ENCODE assay signal across 31 mouse cellular contexts in the genomic region with DNA sequence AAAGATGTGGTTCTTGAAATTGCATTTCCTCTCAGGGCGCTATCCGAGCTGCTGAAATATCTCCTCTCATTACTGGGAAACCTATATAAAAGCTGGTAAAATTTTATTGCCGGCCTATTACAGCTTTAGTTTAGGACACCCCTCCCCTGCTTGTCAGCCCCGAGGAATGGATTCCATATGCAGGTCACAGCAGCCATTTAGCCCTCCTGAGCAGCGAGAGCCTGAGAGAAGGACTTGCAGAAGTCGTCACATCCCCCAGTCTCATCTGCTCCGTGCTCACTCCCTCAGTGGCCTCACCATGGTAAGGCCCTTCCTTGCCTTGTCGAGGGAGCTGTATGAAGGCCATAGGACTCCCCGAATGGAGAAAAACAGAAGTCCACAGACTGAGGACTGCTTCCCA.
DNase-seq lines count a peak whose midpoint lies in the region; ATAC-seq lines count a peak whose summit lies in the region.
"Had no signal": no experiment of that assay in that cellular context is flagged by ENCODE, and none has a peak within 500 bp of the region (broad histone marks: within the 10 kb centered on the region; RNA-seq: fewer than 3 reads in every experiment).

No protein-coding gene starts in this region.

- H3K27me3 ChIP-seq in limb, embryonic 12.5 days = peaks cover 17% of the 10 kb centered on the region
- H3K27me3 ChIP-seq in neural tube, embryonic 13.5 days = no peaks in the 10 kb centered on the region
- no peaks in the 10 kb centered on the region for H3K27me3 ChIP-seq in forebrain, embryonic 10.5 days (ENCODE audit: poor library complexity, severe bottlenecking)
- H3K27me3 ChIP-seq: embryonic facial prominence, embryonic 13.5 days; forebrain, embryonic 13.5 days had no signal

- peak overlapping the region; percentile 64; the same call in 1 of the 2 replicates for H3K27ac ChIP-seq in limb, embryonic 12.5 days
- H3K27ac ChIP-seq in neural tube, embryonic 13.5 days (replicated peaks) = peak overlapping the region; percentile 33; the same call in 1 of the 2 replicates
- no peak overlapping the region for H3K27ac ChIP-seq in forebrain, embryonic 10.5 days
- H3K27ac ChIP-seq: embryonic facial prominence, embryonic 10.5 days; embryonic facial prominence, embryonic 13.5 days; forebrain, embryonic 13.5 days; gastrocnemius, adult 2 months; heart, adult 2 months; heart, embryonic 10.5 days; heart, embryonic 13.5 days; hindbrain, embryonic 14.5 days; hindbrain, postnatal 0 days had no signal

- no peak for ATAC-seq in limb, embryonic 12.5 days (ENCODE audit: insufficient number of reproducible peaks, insufficient read depth, low FRiP score, low TSS enrichment, low read depth)
- ATAC-seq in neural tube, embryonic 13.5 days (ENCODE audit: low read depth) = peak; percentile 61; the same call in 1 of the 2 replicates
- ATAC-seq: forebrain, embryonic 13.5 days; forebrain, embryonic 16.5 days; hindbrain, postnatal 0 days; Patski had no signal

- no peaks in the 10 kb centered on the region for H3K36me3 ChIP-seq in limb, embryonic 12.5 days
- no peaks in the 10 kb centered on the region for H3K36me3 ChIP-seq in neural tube, embryonic 13.5 days
- no peaks in the 10 kb centered on the region for H3K36me3 ChIP-seq in forebrain, embryonic 10.5 days (replicated peaks)
- H3K36me3 ChIP-seq: embryonic facial prominence, embryonic 10.5 days; embryonic facial prominence, embryonic 13.5 days; G1E; heart, embryonic 10.5 days; heart, embryonic 13.5 days had no signal

- no peak overlapping the region for H3K9ac ChIP-seq in limb, embryonic 12.5 days (replicated peaks)
- no peak overlapping the region for H3K9ac ChIP-seq in neural tube, embryonic 13.5 days
- H3K9ac ChIP-seq: embryonic facial prominence, embryonic 13.5 days; forebrain, embryonic 13.5 days; heart, embryonic 13.5 days; hindbrain, embryonic 14.5 days had no signal

- no peak overlapping the region for H3K4me3 ChIP-seq in limb, embryonic 12.5 days (replicated peaks)
- H3K4me3 ChIP-seq in neural tube, embryonic 13.5 days = no peak overlapping the region
- no peak overlapping the region for H3K4me3 ChIP-seq in forebrain, embryonic 10.5 days
- H3K4me3 ChIP-seq: embryonic facial prominence, embryonic 10.5 days; embryonic facial prominence, embryonic 13.5 days; erythroblast, embryonic 14.5 days; forebrain, embryonic 13.5 days; gastrocnemius, adult 2 months; heart, adult 2 months; heart, embryonic 10.5 days; heart, embryonic 13.5 days had no signal

- no peaks in the 10 kb centered on the region for H3K9me3 ChIP-seq in limb, embryonic 12.5 days
- H3K9me3 ChIP-seq in neural tube, embryonic 13.5 days = no peaks in the 10 kb centered on the region
- H3K9me3 ChIP-seq in forebrain, embryonic 10.5 days = no peaks in the 10 kb centered on the region
- H3K9me3 ChIP-seq: embryonic facial prominence, embryonic 10.5 days; embryonic facial prominence, embryonic 13.5 days; forebrain, embryonic 13.5 days; heart, embryonic 10.5 days; heart, embryonic 13.5 days had no signal

- peak overlapping the region; percentile 42 for H3K4me2 ChIP-seq in limb, embryonic 12.5 days
- H3K4me2 ChIP-seq in neural tube, embryonic 13.5 days = no peak overlapping the region
- H3K4me2 ChIP-seq: embryonic facial prominence, embryonic 13.5 days; forebrain, embryonic 13.5 days; heart, embryonic 13.5 days; hindbrain, embryonic 14.5 days had no signal

- peaks cover 37% of the 10 kb centered on the region for H3K4me1 ChIP-seq in limb, embryonic 12.5 days (replicated peaks)
- peaks cover 26% of the 10 kb centered on the region for H3K4me1 ChIP-seq in neural tube, embryonic 13.5 days (replicated peaks)
- peaks cover 17% of the 10 kb centered on the region; the same call in 1 of the 2 replicates for H3K4me1 ChIP-seq in forebrain, embryonic 10.5 days
- H3K4me1 ChIP-seq: embryonic facial prominence, embryonic 13.5 days; forebrain, embryonic 13.5 days; heart, embryonic 10.5 days; heart, embryonic 13.5 days had no signal

- WGBS in limb, embryonic 12.5 days = 11% methylated on average over 9 of the region's 9 CpGs
- 25% methylated on average over 9 of the region's 9 CpGs for WGBS in neural tube, embryonic 13.5 days
- 83% methylated on average over 9 of the region's 9 CpGs for WGBS in forebrain, embryonic 10.5 days

- peak; percentile 25 for DNase-seq in embryo, embryonic 11 days
- DNase-seq in embryo, embryonic 9.5 days (ENCODE audit: extremely low spot score) = no peak
- peak; percentile 61 for DNase-seq in hindlimb bud, embryonic 11.5 days (ENCODE audit: extremely low spot score, low read depth, low spot score)
- no peak for DNase-seq in forebrain, embryonic 10.5 days (ENCODE audit: extremely low spot score, low spot score)
- no peak for DNase-seq in ovary, postnatal 14 days (ENCODE audit: low spot score)
- DNase-seq in gastrocnemius, postnatal 25 days = no peak
- DNase-seq: adrenal gland, adult 2 months; adrenal gland, postnatal 14 days; B cell, adult 2 months; cerebellum, adult 11 months; cerebellum, adult 2 months; cerebellum, adult 9-11 months; cerebellum, postnatal 25 days; gastrocnemius, adult 2 months; gastrocnemius, postnatal 14 days; heart, adult 2 months; heart, postnatal 14 days; heart, postnatal 4 days had no signal

Comparison
In these comparisons a context has a peak if more than half of its experiments do, and no peak if none do; other contexts are left out.
1. DNase-seq: peak in embryo, embryonic 11 days (single experiment) and hindlimb bud, embryonic 11.5 days (single experiment); none in embryo, embryonic 9.5 days (single experiment), forebrain, embryonic 10.5 days (single experiment), ovary, postnatal 14 days (single experiment) and gastrocnemius, postnatal 25 days (single experiment).